Mouse (Mus musculus): ENCODE data around the gene Tmem88.

Gene Tmem88

DNA sequence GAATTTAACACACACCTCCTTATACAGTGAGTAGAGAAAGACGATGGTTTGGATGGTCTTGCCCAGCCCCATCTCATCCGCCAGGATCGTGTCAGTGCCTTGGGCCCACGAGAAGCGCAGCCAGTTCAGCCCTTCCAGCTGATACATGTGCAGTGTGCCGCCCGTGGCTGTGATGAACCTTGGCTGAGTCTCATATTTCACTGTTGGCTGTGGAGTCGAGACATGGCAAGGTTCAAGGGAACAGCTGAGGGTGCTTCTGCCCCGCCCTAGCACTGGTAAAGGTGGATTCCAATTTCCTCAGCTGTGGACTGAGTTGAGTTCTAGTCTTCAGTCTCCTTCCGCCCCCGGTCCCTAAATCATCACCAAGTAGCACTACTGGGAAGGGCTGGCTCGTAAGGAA, 40.3 kb downstream of the Tmem88 start:
- DNase-seq (ENCODE audit: low spot score): no peak

DNA sequence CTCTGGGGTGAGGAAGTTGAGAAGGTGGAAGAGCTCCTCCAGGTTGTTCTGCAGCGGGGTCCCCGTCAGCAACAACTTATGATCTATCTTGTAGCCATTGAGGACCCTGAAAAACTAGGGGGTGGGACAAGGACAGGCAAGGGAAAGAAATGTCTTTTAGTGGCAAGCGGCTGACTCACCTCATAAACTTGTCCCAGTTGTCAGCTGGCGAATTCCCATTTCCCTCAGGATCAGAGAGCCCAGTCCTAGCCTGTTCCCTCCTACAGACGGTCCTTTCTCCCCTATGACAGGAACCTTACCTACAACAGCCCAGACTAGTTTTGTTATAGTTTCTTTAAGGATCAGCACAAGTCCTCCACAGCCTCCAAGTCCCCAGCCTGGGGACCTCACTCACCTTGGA, 41.5 kb downstream of the Tmem88 start:
- DNase-seq (ENCODE audit: low spot score): no peak
